Comparison of ENCODE assay signal across 18 mouse cellular contexts in the genomic region with DNA sequence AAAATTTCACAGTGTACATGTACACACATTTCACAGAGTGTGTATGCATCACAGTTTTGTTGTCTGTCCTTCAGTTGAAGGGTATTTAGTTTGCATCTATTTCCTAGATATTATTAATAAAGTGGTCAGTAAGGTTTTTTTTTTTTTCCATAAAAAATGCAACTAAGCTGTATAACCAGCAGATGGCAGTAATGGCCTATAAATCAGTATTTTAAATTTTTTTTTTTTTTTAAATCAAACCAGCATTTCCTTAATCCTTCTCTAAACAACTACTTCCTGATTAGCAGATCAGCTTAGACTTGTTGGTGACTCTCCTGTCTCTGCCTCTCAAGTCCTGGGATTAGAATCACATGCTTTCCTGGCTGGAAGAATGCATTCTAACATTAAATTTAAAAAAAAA. TPM values are rescaled to one million over a fixed set of nuclear protein-coding genes. Genes with fewer than 3 reads are reported as not detected.
DNase-seq lines count a peak whose midpoint lies in the region; ATAC-seq and TF ChIP-seq lines count a peak whose summit lies in the region.
"Had no signal": no experiment of that assay in that cellular context is flagged by ENCODE, and none has a peak within 500 bp of the region (broad histone marks: within the 10 kb centered on the region; RNA-seq: fewer than 3 reads in every experiment).

No protein-coding gene starts in this region.

- no peak overlapping the region for H3K4me2 ChIP-seq in liver, postnatal 0 days (ENCODE audit: low read depth, low read length)
- H3K4me2 ChIP-seq in liver, embryonic 11.5 days: no peak overlapping the region
- H3K4me2 ChIP-seq: forebrain, embryonic 12.5 days; heart, embryonic 15.5 days had no signal

- no peaks in the 10 kb centered on the region for H3K4me1 ChIP-seq in liver, postnatal 0 days (ENCODE audit: insufficient read depth)
- H3K4me1 ChIP-seq in liver, embryonic 11.5 days (replicated peaks; ENCODE audit: control insufficient read depth, insufficient read depth, low read length): no peaks in the 10 kb centered on the region

- intact Hi-C loops in gastrocnemius, adult 2 months (cut with DNase I): loop anchor here (1.0 to 2.0 kb wide), 2 partner anchors 326 to 340 kb away; no protein-coding TSS in a partner anchor
- intact Hi-C loops in left cerebral cortex, postnatal 14 days (cut with DNase I): loop anchor here (2.0 to 5.0 kb wide), 2 partner anchors 326 to 340 kb away; no protein-coding TSS in a partner anchor

- H3K9ac ChIP-seq in liver, postnatal 0 days (replicated peaks): no peak overlapping the region
- no peak overlapping the region for H3K9ac ChIP-seq in liver, embryonic 11.5 days (ENCODE audit: low read depth, low read length)
- H3K9ac ChIP-seq: forebrain, embryonic 12.5 days; heart, embryonic 15.5 days had no signal

- no peak for DNase-seq in gastrocnemius, adult 2 months
- DNase-seq in gastrocnemius, adult 18-20 months (ENCODE audit: low spot score): no peak
- DNase-seq in liver, postnatal 0 days: no peak
- no peak for DNase-seq in liver, embryonic 11.5 days (ENCODE audit: low spot score)
- peak; percentile 46 for DNase-seq in MN1 (ENCODE audit: low spot score)
- peak; percentile 69 for DNase-seq in retina, embryonic 14.5 days (ENCODE audit: low spot score)
- DNase-seq in left cerebral cortex, postnatal 14 days (ENCODE audit: low spot score in 2 of 2): no peak
- no peak for DNase-seq in adrenal gland, postnatal 10 days
- DNase-seq: gastrocnemius, postnatal 25 days; right cerebral cortex, postnatal 25 days; thymus, postnatal 25 days had no signal

- H3K9me3 ChIP-seq in liver, postnatal 0 days (ENCODE audit: low read length): no peaks in the 10 kb centered on the region
- H3K9me3 ChIP-seq in liver, embryonic 11.5 days (ENCODE audit: control insufficient read depth, low read length): no peaks in the 10 kb centered on the region
- H3K9me3 ChIP-seq: forebrain, embryonic 12.5 days; heart, embryonic 15.5 days had no signal

- no peak for TF ChIP-seq EP300 in liver, postnatal 0 days (IDR thresholded peaks at IDR 0.05; ENCODE audit: low read depth)

- no peak for ATAC-seq in liver, postnatal 0 days
- no peak for ATAC-seq in liver, embryonic 11.5 days (replicated peaks; ENCODE audit: low FRiP score)
- ATAC-seq: activated CD4-positive, CD25-positive, alpha-beta regulatory T cell, adult 4 months; midbrain, embryonic 16.5 days had no signal

- H3K27me3 ChIP-seq in liver, postnatal 0 days (ENCODE audit: insufficient read depth, low read length): peaks cover under 1% of the 10 kb centered on the region
- H3K27me3 ChIP-seq in liver, embryonic 11.5 days (replicated peaks; ENCODE audit: control insufficient read depth, insufficient read depth, low read length): no peaks in the 10 kb centered on the region
- H3K27me3 ChIP-seq: forebrain, embryonic 12.5 days; heart, embryonic 15.5 days had no signal

- H3K4me3 ChIP-seq in gastrocnemius, adult 2 months: no peak overlapping the region
- H3K4me3 ChIP-seq in liver, postnatal 0 days (ENCODE audit: low read depth, low read length): no peak overlapping the region
- no peak overlapping the region for H3K4me3 ChIP-seq in liver, embryonic 11.5 days (ENCODE audit: low read depth, low read length)
- H3K4me3 ChIP-seq: forebrain, embryonic 12.5 days; heart, embryonic 15.5 days had no signal

- H3K27ac ChIP-seq in gastrocnemius, adult 2 months: no peak overlapping the region
- H3K27ac ChIP-seq in liver, postnatal 0 days (ENCODE audit: low read depth): no peak overlapping the region
- H3K27ac ChIP-seq in liver, embryonic 11.5 days (ENCODE audit: low read depth, low read length): no peak overlapping the region
- H3K27ac ChIP-seq: forebrain, embryonic 12.5 days; heart, embryonic 15.5 days had no signal

- H3K36me3 ChIP-seq in liver, postnatal 0 days (replicated peaks; ENCODE audit: insufficient read depth, low read length): no peaks in the 10 kb centered on the region
- no peaks in the 10 kb centered on the region for H3K36me3 ChIP-seq in liver, embryonic 11.5 days (ENCODE audit: control insufficient read depth, insufficient read depth, low read length)
- H3K36me3 ChIP-seq: forebrain, embryonic 12.5 days; heart, embryonic 15.5 days had no signal

- peak; percentile 57 for TF ChIP-seq CTCF in gastrocnemius, adult 2 months (IDR thresholded peaks at IDR 0.05)
- 0 out of 2 replicates have a peak, but pooled peaks have one; percentile 23 for TF ChIP-seq CTCF in liver, postnatal 0 days (IDR thresholded peaks at IDR 0.05; ENCODE audit: low read depth)

RNA-seq across cellular contexts. Expression of a gene that starts 5.2 kb away (rescaled TPM):
- not detected for total RNA-seq in gastrocnemius, adult 2 months (2021)
- not detected for total RNA-seq in gastrocnemius, adult 18-20 months (2021)
- polyA plus RNA-seq in liver, postnatal 0 days (2015; fragmentation: Nextera tagmentation; extraction: Ambion mirVana): 0.02 TPM in 1 of 2 replicates, not detected in the other
- 0.08 TPM in 2 replicates for polyA plus RNA-seq in liver, embryonic 11.5 days (2014; fragmentation: Nextera tagmentation; extraction: Ambion mirVana)
- total RNA-seq in left cerebral cortex, postnatal 14 days (2021): under 1 TPM; 0.25 to 0.29 TPM
- under 1 TPM in 1 of 2 experiments, not detected in 1; 0.09 TPM for total RNA-seq in adrenal gland, postnatal 10 days (2021)
- total RNA-seq: gastrocnemius, postnatal 25 days had no signal
- polyA plus RNA-seq: activated CD4-positive, CD25-positive, alpha-beta regulatory T cell, adult 4 months; intestine, embryonic 14.5 days; large intestine, adult 2 months; stomach, embryonic 14.5 days had no signal

Comparison
In these comparisons a context has a peak if more than half of its experiments do, and no peak if none do; other contexts are left out.
1. DNase-seq: peak in MN1 (single experiment) and retina, embryonic 14.5 days (single experiment); none in gastrocnemius, adult 2 months (single experiment), gastrocnemius, adult 18-20 months (single experiment), liver, postnatal 0 days (single experiment), liver, embryonic 11.5 days (single experiment), left cerebral cortex, postnatal 14 days (0 of 2) and adrenal gland, postnatal 10 days (single experiment).